Mouse (Mus musculus): Measurements from ENCODE around the gene Ptgir. TPM values are rescaled to one million over a fixed set of nuclear protein-coding genes. Genes with fewer than 3 reads are reported as not detected.
A peak's percentile ranks its signal among the peaks of the same experiment; 100 is the strongest.

Gene Ptgir
- polyA plus RNA-seq, 1 experiment from 2014 or later, result 0.43 TPM

DNA sequence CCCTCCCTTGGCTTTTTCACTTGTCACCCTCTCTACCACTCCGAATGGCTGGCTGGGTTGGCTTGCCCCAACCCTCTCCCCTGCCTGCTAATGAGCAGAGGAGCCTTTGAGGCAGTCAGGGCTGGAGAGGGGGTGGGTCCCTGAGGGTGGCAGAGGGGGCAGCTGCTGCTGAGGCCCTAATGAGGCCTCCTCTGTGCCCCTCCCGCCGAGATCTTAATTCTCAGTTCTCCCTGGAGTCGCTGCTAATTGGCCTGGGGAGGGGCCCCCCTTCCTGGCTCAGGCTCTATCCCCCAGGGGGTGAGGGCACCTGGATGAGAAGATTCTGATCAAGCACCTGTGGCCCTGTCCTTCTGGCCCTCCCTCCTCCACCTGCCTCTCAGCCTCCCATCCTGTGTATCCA lies 12.0 kb upstream of the Ptgir start:
- peak overlapping the region; percentile 53 for H3K4me3 ChIP-seq
- peak overlapping the region; percentile 65 for H3K27ac ChIP-seq
- H3K27me3 ChIP-seq (ENCODE audit: low read depth, poor library complexity, severe bottlenecking), result peaks cover 22% of the 10 kb centered on the region
- DNase-seq (ENCODE audit: low spot score), result no peak
- peaks cover 57% of the 10 kb centered on the region for H3K4me1 ChIP-seq
- no peaks in the 10 kb centered on the region; the same call in 1 of the 2 replicates for H3K9me3 ChIP-seq (replicated peaks)
- WGBS, result 0% methylated on average over 4 of the region's 4 CpGs
- H3K36me3 ChIP-seq, result peaks cover 20% of the 10 kb centered on the region

DNA sequence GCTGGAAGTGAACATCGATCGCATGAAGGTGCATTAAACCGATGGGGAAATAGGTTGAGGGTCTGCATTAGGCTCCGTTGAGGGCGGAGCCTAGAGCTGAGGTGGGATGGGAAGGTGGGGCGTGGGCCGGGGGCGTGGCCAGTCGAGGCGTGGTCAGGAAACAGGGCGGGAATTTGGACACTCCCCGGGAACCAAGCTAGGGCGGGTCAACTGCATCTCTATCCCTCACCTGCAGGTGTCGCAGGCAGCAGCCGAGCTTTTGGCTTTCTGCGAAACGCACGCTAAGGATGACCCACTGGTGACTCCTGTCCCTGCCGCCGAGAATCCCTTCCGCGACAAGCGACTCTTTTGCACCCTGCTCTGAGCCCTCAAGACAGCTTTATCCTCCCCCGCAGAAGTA lies 11.3 kb upstream of the Ptgir start:
- Histone ChIP-seq H3K36me3 (peaks cover 14% of the 10 kb centered on the region), H3K27ac (peak overlapping the region; percentile 65), H3K4me1 (peaks cover 57% of the 10 kb centered on the region), H3K27me3 (ENCODE audit: low read depth, poor library complexity, severe bottlenecking) (peaks cover 22% of the 10 kb centered on the region), H3K4me3 (peak overlapping the region; percentile 53), H3K9me3 (replicated peaks) (no peaks in the 10 kb centered on the region)
- peak; percentile 91 for DNase-seq (ENCODE audit: low spot score)
- under 1% methylated on average over 24 of the region's 24 CpGs for WGBS

DNA sequence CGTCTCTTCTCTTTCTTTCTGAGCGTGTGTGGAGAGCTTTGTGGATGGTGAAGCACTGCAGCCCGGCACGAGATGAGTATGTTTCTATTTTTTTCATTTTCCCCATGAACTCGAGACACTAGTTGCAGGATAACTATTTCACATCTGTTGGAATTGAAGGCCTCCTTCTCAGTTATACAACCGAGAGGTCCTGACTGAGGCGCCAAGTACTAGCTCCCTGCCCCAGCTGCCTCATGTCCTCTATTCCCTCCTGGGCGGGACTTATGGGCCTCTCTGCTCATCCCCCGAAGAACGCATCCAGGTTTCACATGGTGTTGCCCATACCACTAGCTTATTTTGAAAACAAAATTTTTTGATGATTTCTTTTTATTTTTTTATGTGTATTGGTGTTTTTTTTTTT lies 10.8 kb upstream of the Ptgir start:
- H3K27ac ChIP-seq, result peak overlapping the region; percentile 65; the same call in 1 of the 2 replicates
- peaks cover 24% of the 10 kb centered on the region for H3K27me3 ChIP-seq (ENCODE audit: low read depth, poor library complexity, severe bottlenecking)
- peaks cover 57% of the 10 kb centered on the region for H3K4me1 ChIP-seq
- 31% methylated on average over 10 of the region's 10 CpGs for WGBS
- no peak for DNase-seq (ENCODE audit: low spot score)
- H3K4me3 ChIP-seq, result peak overlapping the region; percentile 53
- H3K9me3 ChIP-seq (replicated peaks), result no peaks in the 10 kb centered on the region
- peaks cover 14% of the 10 kb centered on the region for H3K36me3 ChIP-seq

DNA sequence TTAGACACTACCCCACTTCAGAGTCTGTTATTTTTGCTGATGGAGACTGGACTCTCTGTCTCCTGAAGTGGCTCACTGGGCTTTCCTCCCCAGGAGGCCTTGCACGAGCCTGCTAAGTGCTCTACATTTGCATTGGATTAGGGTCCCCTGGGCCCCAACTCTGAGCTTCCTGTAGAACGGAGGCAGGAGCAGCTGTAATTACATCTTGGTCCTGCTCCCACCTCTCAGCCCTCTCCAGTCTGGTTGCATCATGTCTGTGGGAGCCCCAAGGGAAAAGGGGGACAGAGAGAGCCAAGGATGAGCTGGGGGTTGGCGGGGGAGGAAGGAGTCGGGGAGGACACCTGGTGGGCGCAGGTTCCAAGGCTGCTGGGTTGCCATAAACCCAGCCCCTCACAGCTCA lies 5.8 kb upstream of the Ptgir start:
- Histone ChIP-seq H3K9me3 (replicated peaks) (no peaks in the 10 kb centered on the region), H3K4me1 (peaks cover 36% of the 10 kb centered on the region), H3K27me3 (ENCODE audit: low read depth, poor library complexity, severe bottlenecking) (0 out of 2 replicates have a peak, but pooled peaks cover 3% of the 10 kb centered on the region), H3K4me3 (0 out of 2 replicates have a peak overlapping the region, but pooled peaks have one; percentile 16), H3K27ac (no peak overlapping the region), H3K36me3 (peaks cover 14% of the 10 kb centered on the region)
- DNase-seq (ENCODE audit: low spot score), result no peak
- 27% methylated on average over 5 of the region's 5 CpGs for WGBS

DNA sequence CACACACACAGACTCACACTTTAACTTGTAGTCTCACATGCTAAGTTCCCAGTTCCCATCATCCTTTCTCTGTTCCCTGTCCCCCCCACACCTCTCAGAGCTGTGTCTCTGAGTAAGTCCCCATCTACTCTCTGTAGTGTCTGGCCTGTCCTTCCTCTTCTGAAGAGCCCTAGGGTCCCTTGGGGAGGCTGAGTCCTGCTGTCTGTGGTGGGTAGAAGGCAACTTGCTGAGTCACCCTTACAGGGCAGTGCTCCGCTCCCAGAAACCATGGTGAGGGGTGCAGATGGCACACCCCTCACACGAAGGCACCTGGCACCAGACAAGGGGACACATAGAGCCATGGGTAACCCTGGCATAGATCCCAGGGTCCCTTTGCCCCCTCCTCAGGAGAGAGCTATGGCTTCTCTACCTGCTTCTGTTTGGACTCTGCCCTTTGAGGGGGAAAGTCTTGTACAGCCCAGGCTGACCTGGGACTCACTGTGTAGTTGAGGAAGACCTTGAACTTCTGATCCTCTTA lies 2.8 kb upstream of the Ptgir start:
- DNase-seq (ENCODE audit: low spot score), result no peak
- peak overlapping the region; percentile 47; the same call in 1 of the 2 replicates for H3K27ac ChIP-seq
- WGBS, result 84% methylated on average over 2 of the region's 2 CpGs

DNA sequence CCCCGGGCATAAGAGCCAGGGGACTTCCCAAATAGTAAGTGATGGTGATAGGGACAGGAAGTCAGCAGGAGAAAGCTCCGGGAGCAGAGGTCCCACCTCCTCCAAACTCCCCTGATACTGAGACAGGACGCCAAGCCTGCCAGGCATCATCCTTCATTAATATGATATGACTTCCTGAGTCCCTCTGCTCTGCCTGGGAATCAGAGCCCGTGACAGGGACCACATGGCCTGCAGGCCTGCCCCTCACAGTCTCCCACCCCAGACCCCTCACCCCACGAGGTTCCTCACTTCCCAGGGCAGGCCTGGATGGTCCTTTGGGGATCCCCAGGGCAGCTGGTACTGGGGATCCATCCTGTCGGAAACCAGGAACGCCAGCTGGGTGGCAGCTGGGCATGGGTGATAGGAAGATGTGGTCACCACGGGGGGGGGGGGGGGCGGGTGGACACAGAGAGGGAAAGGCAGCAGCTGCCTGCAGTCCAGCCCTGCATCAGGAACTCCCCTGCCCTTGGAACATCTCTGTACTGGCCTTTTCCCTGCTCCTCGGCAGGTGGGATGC lies 2.1 kb upstream of the Ptgir start:
- 0 out of 2 replicates have a peak, but pooled peaks cover 8% of the 10 kb centered on the region for H3K27me3 ChIP-seq (ENCODE audit: low read depth, poor library complexity, severe bottlenecking)
- WGBS, result 54% methylated on average over 9 of the region's 10 CpGs
- no peak for DNase-seq (ENCODE audit: low spot score)
- no peaks in the 10 kb centered on the region for H3K9me3 ChIP-seq (replicated peaks)
- peaks cover 66% of the 10 kb centered on the region for H3K4me1 ChIP-seq
- peak overlapping the region; percentile 47 for H3K27ac ChIP-seq
- no peak overlapping the region for H3K4me3 ChIP-seq
- no peaks in the 10 kb centered on the region for H3K36me3 ChIP-seq

More for the DNA sequence above, 2.8 kb upstream of the Ptgir start:
- Histone ChIP-seq H3K4me3 (no peak overlapping the region), H3K36me3 (no peaks in the 10 kb centered on the region), H3K4me1 (peaks cover 59% of the 10 kb centered on the region), H3K9me3 (replicated peaks) (no peaks in the 10 kb centered on the region), H3K27me3 (ENCODE audit: low read depth, poor library complexity, severe bottlenecking) (0 out of 2 replicates have a peak, but pooled peaks cover 3% of the 10 kb centered on the region)

DNA sequence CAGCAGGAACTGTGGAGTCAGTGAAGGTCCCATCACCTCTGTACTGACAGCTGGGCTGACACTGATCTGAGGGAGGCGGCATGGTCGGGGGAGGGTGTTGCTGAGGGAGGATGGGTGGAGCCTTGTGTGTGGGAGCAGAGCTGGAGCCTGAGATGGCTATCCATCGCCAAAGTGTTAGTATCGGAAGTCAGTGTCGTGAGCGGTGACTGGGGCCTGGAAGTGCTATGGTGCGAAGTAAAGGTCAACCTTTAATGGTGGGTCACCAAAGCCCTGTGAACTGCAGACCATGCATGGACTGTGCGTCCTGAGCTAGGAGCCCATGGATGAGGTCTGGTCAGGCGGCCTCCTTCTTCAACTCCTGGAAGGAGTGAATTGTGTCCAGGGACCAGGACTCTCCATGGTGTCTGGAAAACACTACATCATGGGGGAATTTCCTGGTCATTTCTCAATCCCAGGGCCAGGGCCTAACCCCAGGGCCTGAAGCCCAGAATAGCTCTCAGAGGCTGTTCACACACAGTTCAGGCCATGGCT lies 734 bp upstream of the Ptgir start:
- no peaks in the 10 kb centered on the region for H3K36me3 ChIP-seq
- no peaks in the 10 kb centered on the region for H3K9me3 ChIP-seq (replicated peaks)
- WGBS, result 20% methylated on average over 9 of the region's 9 CpGs
- H3K4me3 ChIP-seq, result no peak overlapping the region
- 0 out of 2 replicates have a peak, but pooled peaks cover 6% of the 10 kb centered on the region for H3K27me3 ChIP-seq (ENCODE audit: low read depth, poor library complexity, severe bottlenecking)
- H3K4me1 ChIP-seq, result peaks cover 68% of the 10 kb centered on the region
- H3K27ac ChIP-seq, result peak overlapping the region; percentile 27; the same call in 1 of the 2 replicates
- no peak for DNase-seq (ENCODE audit: low spot score)

DNA sequence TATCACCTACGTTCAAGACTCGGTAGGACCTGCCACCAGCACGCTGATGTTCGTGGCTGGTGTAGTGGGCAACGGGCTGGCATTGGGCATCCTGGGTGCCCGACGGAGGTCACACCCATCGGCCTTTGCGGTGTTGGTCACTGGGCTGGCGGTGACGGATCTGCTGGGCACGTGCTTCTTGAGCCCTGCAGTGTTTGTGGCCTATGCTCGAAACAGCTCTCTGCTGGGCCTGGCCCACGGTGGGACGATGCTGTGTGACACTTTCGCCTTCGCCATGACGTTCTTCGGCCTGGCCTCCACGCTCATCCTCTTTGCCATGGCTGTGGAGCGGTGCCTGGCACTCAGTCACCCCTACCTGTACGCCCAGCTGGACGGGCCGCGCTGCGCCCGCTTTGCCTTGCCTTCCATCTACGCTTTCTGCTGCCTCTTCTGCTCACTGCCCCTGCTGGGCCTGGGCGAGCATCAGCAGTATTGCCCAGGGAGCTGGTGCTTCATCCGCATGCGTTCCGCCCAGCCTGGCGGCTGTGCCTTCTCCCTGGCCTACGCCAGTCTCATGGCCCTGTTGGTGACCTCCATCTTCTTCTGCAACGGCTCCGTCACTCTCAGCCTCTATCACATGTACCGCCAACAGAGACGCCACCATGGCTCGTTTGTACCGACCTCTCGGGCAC lies 734 bp downstream of the Ptgir start:
- Histone ChIP-seq H3K4me1 (peaks cover 55% of the 10 kb centered on the region), H3K27ac (peak overlapping the region; percentile 27; the same call in 1 of the 2 replicates), H3K36me3 (no peaks in the 10 kb centered on the region), H3K4me3 (no peak overlapping the region), H3K27me3 (ENCODE audit: low read depth, poor library complexity, severe bottlenecking) (0 out of 2 replicates have a peak, but pooled peaks cover 5% of the 10 kb centered on the region), H3K9me3 (replicated peaks) (no peaks in the 10 kb centered on the region)
- 93% methylated on average over 41 of the region's 41 CpGs for WGBS
- DNase-seq (ENCODE audit: low spot score), result no peak

DNA sequence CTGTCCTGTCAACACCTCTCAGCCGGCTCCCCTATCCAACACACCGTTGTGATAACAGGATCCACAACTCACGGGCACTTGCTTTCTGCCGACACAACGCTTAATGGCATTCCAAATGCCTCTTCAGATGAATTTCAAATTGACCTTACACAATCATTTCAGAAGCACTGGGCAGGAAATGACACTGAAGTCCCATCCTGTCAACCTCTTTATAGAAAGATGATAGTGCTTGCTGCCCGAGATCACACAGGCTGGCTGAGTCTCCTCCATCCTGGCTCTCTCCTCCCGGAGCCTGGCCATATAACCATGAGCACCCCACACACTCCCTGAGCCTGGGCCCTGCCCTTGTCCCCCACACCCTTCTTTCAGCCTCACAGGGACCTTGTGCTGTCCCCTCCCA lies 1.6 kb downstream of the Ptgir start:
- no peaks in the 10 kb centered on the region for H3K9me3 ChIP-seq (replicated peaks)
- H3K27me3 ChIP-seq (ENCODE audit: low read depth, poor library complexity, severe bottlenecking), result 0 out of 2 replicates have a peak, but pooled peaks cover 5% of the 10 kb centered on the region
- 79% methylated on average over 7 of the region's 7 CpGs for WGBS
- H3K36me3 ChIP-seq, result no peaks in the 10 kb centered on the region
- H3K4me1 ChIP-seq, result peaks cover 56% of the 10 kb centered on the region
- DNase-seq (ENCODE audit: low spot score), result no peak
- H3K4me3 ChIP-seq, result no peak overlapping the region
- no peak overlapping the region for H3K27ac ChIP-seq

DNA sequence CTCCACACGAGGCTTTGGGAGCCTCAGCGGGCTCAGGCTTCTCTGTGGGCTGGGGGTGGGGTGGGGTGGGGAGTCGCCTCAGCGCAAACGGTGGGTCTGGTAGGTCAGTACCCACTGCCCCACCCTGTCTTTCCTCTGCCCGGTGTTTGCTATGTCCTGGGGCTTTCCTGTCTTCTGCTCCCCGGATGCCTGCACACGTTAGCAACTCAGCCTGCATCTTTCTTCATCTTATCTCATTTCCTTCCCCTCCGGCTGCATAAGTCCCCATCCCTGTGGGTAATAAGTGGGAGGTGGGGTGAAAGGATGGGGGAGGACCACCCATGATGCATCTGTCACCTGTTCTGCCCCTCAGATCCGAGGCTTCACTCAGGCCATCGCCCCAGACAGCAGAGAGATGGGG lies 2.1 kb downstream of the Ptgir start:
- Histone ChIP-seq H3K4me1 (peaks cover 56% of the 10 kb centered on the region), H3K27ac (no peak overlapping the region), H3K27me3 (ENCODE audit: low read depth, poor library complexity, severe bottlenecking) (0 out of 2 replicates have a peak, but pooled peaks cover 5% of the 10 kb centered on the region), H3K36me3 (0 out of 2 replicates have a peak, but pooled peaks cover 3% of the 10 kb centered on the region), H3K9me3 (replicated peaks) (no peaks in the 10 kb centered on the region), H3K4me3 (no peak overlapping the region)
- WGBS, result 54% methylated on average over 11 of the region's 11 CpGs
- DNase-seq (ENCODE audit: low spot score), result no peak

DNA sequence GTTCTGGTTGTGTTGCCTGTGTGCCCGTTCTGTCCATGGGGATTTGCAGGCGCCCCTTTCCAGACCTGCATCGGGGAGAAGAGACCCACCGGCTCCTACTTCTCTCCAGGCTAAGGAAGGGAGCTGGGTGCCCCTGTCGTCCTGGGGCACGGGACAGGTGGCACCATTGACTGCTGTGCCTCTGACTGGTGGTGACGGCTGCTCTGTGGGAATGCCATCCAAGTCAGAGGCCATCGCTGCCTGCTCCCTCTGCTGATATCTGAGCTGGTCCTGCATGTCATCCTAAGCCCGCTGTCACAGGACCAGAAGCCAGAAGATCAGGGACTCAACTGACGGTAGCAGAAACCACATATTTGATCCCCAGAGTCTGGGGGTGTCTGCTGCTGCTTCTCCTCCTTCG lies 2.6 kb downstream of the Ptgir start:
- DNase-seq (ENCODE audit: low spot score), result no peak
- no peak overlapping the region for H3K4me3 ChIP-seq
- no peaks in the 10 kb centered on the region for H3K9me3 ChIP-seq (replicated peaks)
- peaks cover 54% of the 10 kb centered on the region for H3K4me1 ChIP-seq
- 70% methylated on average over 11 of the region's 11 CpGs for WGBS
- no peak overlapping the region for H3K27ac ChIP-seq
- 0 out of 2 replicates have a peak, but pooled peaks cover 5% of the 10 kb centered on the region for H3K27me3 ChIP-seq (ENCODE audit: low read depth, poor library complexity, severe bottlenecking)
- H3K36me3 ChIP-seq, result peaks cover 6% of the 10 kb centered on the region; the same call in 1 of the 2 replicates

DNA sequence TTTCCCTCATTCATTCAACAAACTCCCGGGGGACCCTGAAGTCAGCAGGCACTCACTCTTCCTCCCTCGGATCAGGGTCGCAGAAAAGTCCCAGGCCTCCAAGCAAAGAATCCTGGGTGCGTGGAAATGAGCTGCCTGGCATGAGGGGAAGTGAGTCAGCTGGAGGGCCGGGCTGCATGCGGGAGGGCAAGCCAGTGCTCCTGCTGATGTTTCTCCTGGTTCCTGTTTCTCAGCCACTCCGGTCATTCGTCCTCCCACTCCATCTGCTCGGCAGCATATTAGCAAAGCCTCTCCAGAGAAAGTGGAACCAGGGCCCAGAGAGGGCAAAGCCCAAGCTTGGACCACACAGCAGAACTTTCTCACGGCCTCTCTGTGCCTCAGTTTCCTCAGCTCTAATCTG lies 3.6 kb downstream of the Ptgir start:
- DNase-seq (ENCODE audit: low spot score), result no peak
- Histone ChIP-seq H3K27me3 (ENCODE audit: low read depth, poor library complexity, severe bottlenecking) (0 out of 2 replicates have a peak, but pooled peaks cover 5% of the 10 kb centered on the region), H3K4me1 (peaks cover 48% of the 10 kb centered on the region), H3K36me3 (peaks cover 16% of the 10 kb centered on the region), H3K9me3 (replicated peaks) (no peaks in the 10 kb centered on the region), H3K4me3 (no peak overlapping the region), H3K27ac (no peak overlapping the region)
- 56% methylated on average over 10 of the region's 10 CpGs for WGBS

DNA sequence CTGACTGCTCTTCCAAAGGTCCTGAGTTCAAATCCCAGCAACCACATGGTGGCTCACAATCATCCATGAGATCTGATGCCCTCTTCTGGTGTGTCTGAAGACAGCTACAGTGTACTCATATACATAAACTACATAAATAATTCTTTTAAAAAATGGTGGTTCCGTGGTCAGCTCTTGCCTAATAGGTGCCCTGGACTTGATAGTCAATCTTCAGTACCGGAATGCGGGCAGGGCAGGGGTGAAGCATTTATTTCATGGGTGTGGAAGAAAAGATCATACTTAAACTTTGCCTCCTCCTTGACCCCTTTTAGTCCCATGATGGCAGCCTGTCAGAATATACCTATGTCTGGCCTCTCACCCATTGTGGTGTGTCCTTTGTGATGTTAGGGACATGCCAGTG lies 5.6 kb downstream of the Ptgir start:
- H3K4me3 ChIP-seq, result no peak overlapping the region
- 94% methylated on average over 3 of the region's 3 CpGs for WGBS
- no peak for DNase-seq (ENCODE audit: low spot score)
- H3K36me3 ChIP-seq, result peaks cover 36% of the 10 kb centered on the region
- no peaks in the 10 kb centered on the region for H3K9me3 ChIP-seq (replicated peaks)
- H3K27ac ChIP-seq, result no peak overlapping the region
- H3K27me3 ChIP-seq (ENCODE audit: low read depth, poor library complexity, severe bottlenecking), result 0 out of 2 replicates have a peak, but pooled peaks cover 5% of the 10 kb centered on the region
- H3K4me1 ChIP-seq, result peaks cover 34% of the 10 kb centered on the region

All from limb, embryonic 10.5 days (tissue).